Mouse (Mus musculus): Measurements from ENCODE around the gene 1600012H06Rik. TPM values are rescaled to one million over a fixed set of nuclear protein-coding genes. Genes with fewer than 3 reads are reported as not detected.
"Not testable (repeated sequence)": the region's sequence is repeated elsewhere in the genome, so short reads cannot be mapped to it uniquely, and the experiment has no call there.

1600012H06Rik gene
- total RNA-seq, 1 experiment: 29.7 TPM

- Histone ChIP-seq H3K9me3 (ENCODE audit: control insufficient read depth, insufficient read depth, low read depth, low read length) (no peaks in the 10 kb centered on the region), H3K36me3 (ENCODE audit: control insufficient read depth, insufficient read depth, low read length, poor library complexity, severe bottlenecking) (no peaks in the 10 kb centered on the region), H3K4me1 (ENCODE audit: control insufficient read depth in 2 of 2, insufficient read depth in 2 of 2, low read length in 2 of 2, poor library complexity in 1 of 2) (peaks cover 2 to 16% of the 10 kb centered on the region in 2 experiments; a peak in 2 of 4 replicates), H3K9ac (ENCODE audit: insufficient read depth, low read depth, low read length, poor library complexity, severe bottlenecking) (no peak overlapping the region), H3K27ac (ENCODE audit: insufficient read depth, low read depth, low read length, poor library complexity, severe bottlenecking) (no peak overlapping the region), H3K4me3 (ENCODE audit: insufficient read depth in 1 of 2, low read depth in 1 of 2, low read length in 2 of 2, poor library complexity in 1 of 2, severe bottlenecking in 1 of 2) (no peak overlapping the region)
- TF ChIP-seq ZNF384 (IDR thresholded peaks at IDR 0.05; ENCODE audit: low read depth, low read length): no peak
- TF ChIP-seq CHD2 (IDR thresholded peaks at IDR 0.05; ENCODE audit: low read depth, low read length): no peak
- TF ChIP-seq MAFK (IDR thresholded peaks at IDR 0.05; ENCODE audit: insufficient read depth, low read depth, low read length): no peak
- TF ChIP-seq HCFC1 (IDR thresholded peaks at IDR 0.05; ENCODE audit: borderline replicate concordance, insufficient read depth, low read length): no peak
- no peak for TF ChIP-seq ZC3H11A (IDR thresholded peaks at IDR 0.05; ENCODE audit: borderline replicate concordance, low read depth, low read length)
- DNase-seq (ENCODE audit: low read depth, low spot score): no peak
- in situ Hi-C loops (cut with MboI; ENCODE audit: low sequenced_read_pairs in 2 of 2, unreplicated experiment in 2 of 2): no loop called here
Measured at GRCm38 (mm10) chr17:14931469-14931868, 11.5 kb upstream of the 1600012H06Rik start.

- H3K4me3 ChIP-seq (ENCODE audit: insufficient read depth in 1 of 2, low read depth in 1 of 2, low read length in 2 of 2, poor library complexity in 1 of 2, severe bottlenecking in 1 of 2); H3K9me3 ChIP-seq (ENCODE audit: control insufficient read depth, insufficient read depth, low read depth, low read length); H3K9ac ChIP-seq (ENCODE audit: insufficient read depth, low read depth, low read length, poor library complexity, severe bottlenecking); H3K27ac ChIP-seq (ENCODE audit: insufficient read depth, low read depth, low read length, poor library complexity, severe bottlenecking); DNase-seq (ENCODE audit: low read depth, low spot score); H3K36me3 ChIP-seq (ENCODE audit: control insufficient read depth, insufficient read depth, low read length, poor library complexity, severe bottlenecking); in situ Hi-C loops (cut with MboI; ENCODE audit: low sequenced_read_pairs in 2 of 2, unreplicated experiment in 2 of 2); H3K4me1 ChIP-seq (ENCODE audit: control insufficient read depth in 2 of 2, insufficient read depth in 2 of 2, low read length in 2 of 2, poor library complexity in 1 of 2): not testable (repeated sequence)
Measured at GRCm38 (mm10) chr17:14935280-14935679, 7.7 kb upstream of the 1600012H06Rik start.

GRCm38 (mm10) chr17:14935841-14936605, 7.0 kb upstream of the 1600012H06Rik start:
- no peak for DNase-seq (ENCODE audit: low read depth, low spot score)
- Histone ChIP-seq H3K4me3 (ENCODE audit: insufficient read depth in 1 of 2, low read depth in 1 of 2, low read length in 2 of 2, poor library complexity in 1 of 2, severe bottlenecking in 1 of 2) (no peak overlapping the region), H3K9me3 (ENCODE audit: control insufficient read depth, insufficient read depth, low read depth, low read length) (no peaks in the 10 kb centered on the region), H3K9ac (ENCODE audit: insufficient read depth, low read depth, low read length, poor library complexity, severe bottlenecking) (no peak overlapping the region), H3K4me1 (ENCODE audit: control insufficient read depth in 2 of 2, insufficient read depth in 2 of 2, low read length in 2 of 2, poor library complexity in 1 of 2) (peaks cover 2 to 8% of the 10 kb centered on the region in 2 experiments; a peak in 1 of 4 replicates), H3K27ac (ENCODE audit: insufficient read depth, low read depth, low read length, poor library complexity, severe bottlenecking) (no peak overlapping the region), H3K36me3 (ENCODE audit: control insufficient read depth, insufficient read depth, low read length, poor library complexity, severe bottlenecking) (no peaks in the 10 kb centered on the region)
- in situ Hi-C loops (cut with MboI; ENCODE audit: low sequenced_read_pairs in 2 of 2, unreplicated experiment in 2 of 2): no loop called here
- TF ChIP-seq MAFK (IDR thresholded peaks at IDR 0.05; ENCODE audit: insufficient read depth, low read depth, low read length): no peak
- no peak for TF ChIP-seq ZNF384 (IDR thresholded peaks at IDR 0.05; ENCODE audit: low read depth, low read length)
- TF ChIP-seq HCFC1 (IDR thresholded peaks at IDR 0.05; ENCODE audit: borderline replicate concordance, insufficient read depth, low read length): no peak
- TF ChIP-seq ZC3H11A (IDR thresholded peaks at IDR 0.05; ENCODE audit: borderline replicate concordance, low read depth, low read length): no peak
- no peak for TF ChIP-seq CHD2 (IDR thresholded peaks at IDR 0.05; ENCODE audit: low read depth, low read length)

DNA sequence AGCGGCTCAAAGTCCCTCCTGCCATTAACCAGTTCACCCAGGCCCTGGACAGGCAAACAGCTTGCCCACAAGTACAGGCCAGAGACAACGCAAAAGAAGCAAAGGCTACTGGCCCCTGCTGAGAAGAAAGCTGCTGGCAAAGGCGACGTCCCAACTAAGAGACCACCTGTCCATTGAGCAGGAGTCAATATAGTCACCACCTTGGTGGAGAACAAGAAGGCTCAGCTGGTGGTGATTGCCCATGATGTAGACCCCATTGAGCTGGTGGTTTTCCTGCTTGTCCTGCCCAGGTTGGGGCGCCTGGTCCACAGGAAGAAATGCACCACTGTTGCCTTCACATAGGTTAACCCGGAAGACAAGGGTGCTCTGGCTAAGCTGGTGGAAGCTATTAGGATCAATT, 803 bp upstream of the 1600012H06Rik start:
- Histone ChIP-seq H3K9ac (ENCODE audit: insufficient read depth, low read depth, low read length, poor library complexity, severe bottlenecking) (0 out of 2 replicates have a peak overlapping the region, but pooled peaks have one; percentile 24), H3K4me3 (ENCODE audit: insufficient read depth in 1 of 2, low read depth in 1 of 2, low read length in 2 of 2, poor library complexity in 1 of 2, severe bottlenecking in 1 of 2) (peak overlapping the region; percentile 72 to 87; a peak in 2 of 4 replicates)
- H3K27ac ChIP-seq (ENCODE audit: insufficient read depth, low read depth, low read length, poor library complexity, severe bottlenecking); DNase-seq (ENCODE audit: low read depth, low spot score); H3K9me3 ChIP-seq (ENCODE audit: control insufficient read depth, insufficient read depth, low read depth, low read length); H3K36me3 ChIP-seq (ENCODE audit: control insufficient read depth, insufficient read depth, low read length, poor library complexity, severe bottlenecking); in situ Hi-C loops (cut with MboI; ENCODE audit: low sequenced_read_pairs in 2 of 2, unreplicated experiment in 2 of 2); H3K4me1 ChIP-seq (ENCODE audit: control insufficient read depth in 2 of 2, insufficient read depth in 2 of 2, low read length in 2 of 2, poor library complexity in 1 of 2): not testable (repeated sequence)

DNA sequence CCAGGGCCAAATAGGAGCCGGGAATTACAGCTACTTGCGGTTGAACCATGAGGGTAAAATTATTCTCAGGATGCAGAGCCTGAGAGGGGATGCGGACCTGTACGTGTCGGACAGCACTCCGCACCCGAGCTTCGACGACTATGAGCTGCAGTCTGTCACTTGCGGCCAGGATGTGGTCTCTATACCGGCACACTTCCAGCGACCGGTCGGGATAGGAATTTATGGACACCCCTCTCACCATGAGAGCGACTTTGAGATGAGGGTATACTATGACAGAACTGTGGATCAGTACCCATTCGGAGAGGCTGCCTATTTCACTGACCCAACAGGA, 710 bp downstream of the 1600012H06Rik start:
- Histone ChIP-seq H3K4me1 (ENCODE audit: control insufficient read depth in 2 of 2, insufficient read depth in 2 of 2, low read length in 2 of 2, poor library complexity in 1 of 2) (peaks cover 3 to 4% of the 10 kb centered on the region in 2 experiments; a peak in 3 of 4 replicates), H3K4me3 (ENCODE audit: insufficient read depth in 1 of 2, low read depth in 1 of 2, low read length in 2 of 2, poor library complexity in 1 of 2, severe bottlenecking in 1 of 2) (peak overlapping the region; percentile 68 to 81), H3K36me3 (ENCODE audit: control insufficient read depth, insufficient read depth, low read length, poor library complexity, severe bottlenecking) (peaks cover 1% of the 10 kb centered on the region), H3K27ac (ENCODE audit: insufficient read depth, low read depth, low read length, poor library complexity, severe bottlenecking) (no peak overlapping the region), H3K9me3 (ENCODE audit: control insufficient read depth, insufficient read depth, low read depth, low read length) (no peaks in the 10 kb centered on the region), H3K9ac (ENCODE audit: insufficient read depth, low read depth, low read length, poor library complexity, severe bottlenecking) (peak overlapping the region; percentile 82)
- no peak for DNase-seq (ENCODE audit: low read depth, low spot score)
- TF ChIP-seq HCFC1 (IDR thresholded peaks at IDR 0.05; ENCODE audit: borderline replicate concordance, insufficient read depth, low read length): no peak
- no peak for TF ChIP-seq ZNF384 (IDR thresholded peaks at IDR 0.05; ENCODE audit: low read depth, low read length)
- no peak for TF ChIP-seq MAFK (IDR thresholded peaks at IDR 0.05; ENCODE audit: insufficient read depth, low read depth, low read length)
- no peak for TF ChIP-seq CHD2 (IDR thresholded peaks at IDR 0.05; ENCODE audit: low read depth, low read length)
- no peak for TF ChIP-seq ZC3H11A (IDR thresholded peaks at IDR 0.05; ENCODE audit: borderline replicate concordance, low read depth, low read length)
- in situ Hi-C loops (cut with MboI; ENCODE audit: low sequenced_read_pairs in 2 of 2, unreplicated experiment in 2 of 2): no loop called here

All from ES-E14 (cell line).